Mouse (Mus musculus): Measurements from ENCODE around the gene Ccdc85c. TPM values are rescaled to one million over a fixed set of nuclear protein-coding genes. Genes with fewer than 3 reads are reported as not detected.

Gene Ccdc85c
- polyA plus RNA-seq, 1 experiment, result 40.8 TPM

- Histone ChIP-seq H3K4me1 (ENCODE audit: control insufficient read depth, insufficient read depth, low read length) (peaks cover 6% of the 10 kb centered on the region), H3K4me3 (ENCODE audit: insufficient read depth, low read length) (no peak overlapping the region), H3K27ac (ENCODE audit: insufficient read depth, low read length) (no peak overlapping the region)
- TF ChIP-seq POLR2A (IDR thresholded peaks at IDR 0.05; ENCODE audit: extremely low read depth, insufficient read depth, low read length) (no peak), CTCF (IDR thresholded peaks at IDR 0.05; ENCODE audit: extremely low read depth, insufficient read depth, low read length) (no peak)
Observed at GRCm38 (mm10) chr12:108271351-108272142, 3.7 kb downstream of the Ccdc85c start.

- peaks cover 12% of the 10 kb centered on the region for H3K4me1 ChIP-seq (ENCODE audit: control insufficient read depth, insufficient read depth, low read length)
- no peak overlapping the region for H3K4me3 ChIP-seq (ENCODE audit: insufficient read depth, low read length)
- no peak for TF ChIP-seq CTCF (IDR thresholded peaks at IDR 0.05; ENCODE audit: extremely low read depth, insufficient read depth, low read length)
- H3K27ac ChIP-seq (ENCODE audit: insufficient read depth, low read length), result no peak overlapping the region
Observed at GRCm38 (mm10) chr12:108270240-108270919, 4.8 kb downstream of the Ccdc85c start.

- Histone ChIP-seq H3K4me1 (ENCODE audit: control insufficient read depth, insufficient read depth, low read length) (peaks cover 13% of the 10 kb centered on the region), H3K27ac (ENCODE audit: insufficient read depth, low read length) (no peak overlapping the region)
Observed at GRCm38 (mm10) chr12:108269699-108270098, 5.5 kb downstream of the Ccdc85c start.

GRCm38 (mm10) chr12:108268970-108269369 is 6.3 kb downstream of the Ccdc85c start:
- TF ChIP-seq POLR2A (IDR thresholded peaks at IDR 0.05; ENCODE audit: extremely low read depth, insufficient read depth, low read length) (no peak), CTCF (IDR thresholded peaks at IDR 0.05; ENCODE audit: extremely low read depth, insufficient read depth, low read length) (no peak)
- H3K27ac ChIP-seq (ENCODE audit: insufficient read depth, low read length), result no peak overlapping the region
- peaks cover 13% of the 10 kb centered on the region for H3K4me1 ChIP-seq (ENCODE audit: control insufficient read depth, insufficient read depth, low read length)
- H3K4me3 ChIP-seq (ENCODE audit: insufficient read depth, low read length), result no peak overlapping the region

More at GRCm38 (mm10) chr12:108269699-108270098, 5.5 kb downstream of the Ccdc85c start:
- TF ChIP-seq POLR2A (IDR thresholded peaks at IDR 0.05; ENCODE audit: extremely low read depth, insufficient read depth, low read length), result no peak
- H3K4me3 ChIP-seq (ENCODE audit: insufficient read depth, low read length), result no peak overlapping the region

- H3K4me1 ChIP-seq (ENCODE audit: control insufficient read depth, insufficient read depth, low read length), result peaks cover 10% of the 10 kb centered on the region
- no peak overlapping the region for H3K4me3 ChIP-seq (ENCODE audit: insufficient read depth, low read length)
- TF ChIP-seq POLR2A (IDR thresholded peaks at IDR 0.05; ENCODE audit: extremely low read depth, insufficient read depth, low read length), result no peak
- no peak for TF ChIP-seq CTCF (IDR thresholded peaks at IDR 0.05; ENCODE audit: extremely low read depth, insufficient read depth, low read length)
- no peak overlapping the region for H3K27ac ChIP-seq (ENCODE audit: insufficient read depth, low read length)
Observed at GRCm38 (mm10) chr12:108267653-108268052, 7.6 kb downstream of the Ccdc85c start.

- no peak for TF ChIP-seq POLR2A (IDR thresholded peaks at IDR 0.05; ENCODE audit: extremely low read depth, insufficient read depth, low read length)
- no peak for TF ChIP-seq CTCF (IDR thresholded peaks at IDR 0.05; ENCODE audit: extremely low read depth, insufficient read depth, low read length)
- Histone ChIP-seq H3K4me3 (ENCODE audit: insufficient read depth, low read length) (no peak overlapping the region; the same call in 1 of the 2 replicates), H3K27ac (ENCODE audit: insufficient read depth, low read length) (no peak overlapping the region), H3K4me1 (ENCODE audit: control insufficient read depth, insufficient read depth, low read length) (peaks cover 8% of the 10 kb centered on the region)
Observed at GRCm38 (mm10) chr12:108265831-108266619, 9.2 kb downstream of the Ccdc85c start.

GRCm38 (mm10) chr12:108264918-108265317 is 10.3 kb downstream of the Ccdc85c start:
- peaks cover 7% of the 10 kb centered on the region for H3K4me1 ChIP-seq (ENCODE audit: control insufficient read depth, insufficient read depth, low read length)
- TF ChIP-seq POLR2A (IDR thresholded peaks at IDR 0.05; ENCODE audit: extremely low read depth, insufficient read depth, low read length), result no peak
- TF ChIP-seq CTCF (IDR thresholded peaks at IDR 0.05; ENCODE audit: extremely low read depth, insufficient read depth, low read length), result no peak
- no peak overlapping the region for H3K4me3 ChIP-seq (ENCODE audit: insufficient read depth, low read length)

GRCm38 (mm10) chr12:108260950-108261349 is 14.3 kb downstream of the Ccdc85c start:
- H3K4me3 ChIP-seq (ENCODE audit: insufficient read depth, low read length), result no peak overlapping the region
- no peak for TF ChIP-seq CTCF (IDR thresholded peaks at IDR 0.05; ENCODE audit: extremely low read depth, insufficient read depth, low read length)
- no peak for TF ChIP-seq POLR2A (IDR thresholded peaks at IDR 0.05; ENCODE audit: extremely low read depth, insufficient read depth, low read length)

More at GRCm38 (mm10) chr12:108264918-108265317, 10.3 kb downstream of the Ccdc85c start:
- H3K27ac ChIP-seq (ENCODE audit: insufficient read depth, low read length), result no peak overlapping the region

GRCm38 (mm10) chr12:108259322-108260049 is 15.7 kb downstream of the Ccdc85c start:
- Histone ChIP-seq H3K4me3 (ENCODE audit: insufficient read depth, low read length) (no peak overlapping the region), H3K27ac (ENCODE audit: insufficient read depth, low read length) (no peak overlapping the region), H3K4me1 (ENCODE audit: control insufficient read depth, insufficient read depth, low read length) (peaks cover 3% of the 10 kb centered on the region; the same call in 1 of the 2 replicates)
- TF ChIP-seq POLR2A (IDR thresholded peaks at IDR 0.05; ENCODE audit: extremely low read depth, insufficient read depth, low read length) (no peak), CTCF (IDR thresholded peaks at IDR 0.05; ENCODE audit: extremely low read depth, insufficient read depth, low read length) (no peak)

More at GRCm38 (mm10) chr12:108260950-108261349, 14.3 kb downstream of the Ccdc85c start:
- Histone ChIP-seq H3K27ac (ENCODE audit: insufficient read depth, low read length) (no peak overlapping the region), H3K4me1 (ENCODE audit: control insufficient read depth, insufficient read depth, low read length) (peaks cover 5% of the 10 kb centered on the region; the same call in 1 of the 2 replicates)
